Mouse (Mus musculus): ENCODE measurements around the gene Ttc28. TPM values are rescaled to one million over a fixed set of nuclear protein-coding genes. Genes with fewer than 3 reads are reported as not detected.

Gene Ttc28
- polyA plus RNA-seq, 2 experiments = 0.48 to 0.81 TPM

DNA sequence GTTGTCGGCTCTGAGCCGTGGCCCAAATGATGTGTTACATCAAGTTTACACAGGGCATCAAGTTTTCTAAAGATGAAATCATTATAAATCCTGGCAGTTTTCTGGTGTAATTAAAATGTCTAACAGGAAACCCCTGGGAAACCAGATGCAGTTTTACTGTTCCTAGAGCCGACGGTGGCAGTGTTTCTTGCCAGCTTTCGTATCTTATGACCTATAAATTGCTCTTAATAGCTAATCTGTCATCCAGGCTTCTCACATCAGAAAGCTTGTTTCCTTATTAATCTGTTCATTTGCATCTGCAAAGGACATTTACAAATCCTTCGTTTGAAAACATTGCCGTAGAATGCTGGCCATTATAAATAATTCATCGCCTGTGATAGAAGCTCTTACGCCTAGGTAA is 296.2 kb downstream of the Ttc28 start:
- H3K27ac ChIP-seq = no peak overlapping the region
- TF ChIP-seq CTCF (IDR thresholded peaks at IDR 0.05; ENCODE audit: low read depth) (no peak), EP300 (IDR thresholded peaks at IDR 0.05; ENCODE audit: low read depth) (no peak)
- H3K4me2 ChIP-seq (ENCODE audit: low read depth) = no peak overlapping the region
- no peaks in the 10 kb centered on the region for H3K9me3 ChIP-seq (ENCODE audit: control insufficient read depth, low read length)
- H3K27me3 ChIP-seq (ENCODE audit: control insufficient read depth, insufficient read depth, low read length) = no peaks in the 10 kb centered on the region
- H3K9ac ChIP-seq (replicated peaks) = no peak overlapping the region
- no peak for DNase-seq (ENCODE audit: low read depth in 3 of 3, low spot score in 3 of 3)
- WGBS (ENCODE audit: insufficient replicate concordance) = 84% methylated on average over 9 of the region's 9 CpGs
- H3K4me3 ChIP-seq (ENCODE audit: insufficient read depth in 1 of 2, low read depth in 2 of 2, low read length in 2 of 2) = no peak overlapping the region
- ATAC-seq (ENCODE audit: insufficient read depth) = no peak
- H3K4me1 ChIP-seq (replicated peaks; ENCODE audit: control insufficient read depth in 2 of 2, insufficient read depth in 2 of 2, low read length in 1 of 2) = 0 out of 4 replicates have a peak, but pooled peaks cover 0 to 4% of the 10 kb centered on the region in 2 experiments
- no peaks in the 10 kb centered on the region for H3K36me3 ChIP-seq (replicated peaks; ENCODE audit: control insufficient read depth, insufficient read depth, low read depth)

DNA sequence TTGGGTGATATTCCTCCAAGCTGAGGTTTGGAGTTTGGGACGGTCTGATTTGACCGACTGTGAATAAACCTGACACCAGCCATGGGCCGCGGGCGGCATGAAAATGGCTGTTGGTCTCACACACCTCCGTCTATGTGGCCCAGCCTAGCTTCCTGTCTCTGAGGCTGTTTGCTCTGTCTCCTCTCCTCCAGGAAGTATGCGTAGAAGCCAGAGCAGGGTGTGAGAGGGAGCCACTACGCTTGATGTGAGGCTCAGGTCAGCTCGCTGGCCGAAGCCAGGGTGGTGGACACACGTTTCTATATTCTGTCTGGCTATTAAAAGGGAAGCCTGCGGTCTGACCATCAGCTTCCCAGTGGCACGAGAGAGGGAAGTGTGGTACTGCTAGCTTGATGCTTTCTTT is 296.8 kb downstream of the Ttc28 start:
- Histone ChIP-seq H3K27me3 (ENCODE audit: control insufficient read depth, insufficient read depth, low read length) (no peaks in the 10 kb centered on the region), H3K36me3 (replicated peaks; ENCODE audit: control insufficient read depth, insufficient read depth, low read depth) (no peaks in the 10 kb centered on the region), H3K9me3 (ENCODE audit: control insufficient read depth, low read length) (no peaks in the 10 kb centered on the region), H3K27ac (no peak overlapping the region), H3K4me1 (replicated peaks; ENCODE audit: control insufficient read depth in 2 of 2, insufficient read depth in 2 of 2, low read length in 1 of 2) (0 out of 4 replicates have a peak, but pooled peaks cover 0 to 4% of the 10 kb centered on the region in 2 experiments), H3K4me3 (ENCODE audit: insufficient read depth in 1 of 2, low read depth in 2 of 2, low read length in 2 of 2) (no peak overlapping the region), H3K4me2 (ENCODE audit: low read depth) (no peak overlapping the region), H3K9ac (replicated peaks) (no peak overlapping the region)
- 66% methylated on average over 13 of the region's 13 CpGs for WGBS (ENCODE audit: insufficient replicate concordance)
- ATAC-seq (ENCODE audit: insufficient read depth) (no peak), DNase-seq (ENCODE audit: low read depth in 3 of 3, low spot score in 3 of 3) (no peak)
- TF ChIP-seq EP300 (IDR thresholded peaks at IDR 0.05; ENCODE audit: low read depth) (no peak), CTCF (IDR thresholded peaks at IDR 0.05; ENCODE audit: low read depth) (no peak)

DNA sequence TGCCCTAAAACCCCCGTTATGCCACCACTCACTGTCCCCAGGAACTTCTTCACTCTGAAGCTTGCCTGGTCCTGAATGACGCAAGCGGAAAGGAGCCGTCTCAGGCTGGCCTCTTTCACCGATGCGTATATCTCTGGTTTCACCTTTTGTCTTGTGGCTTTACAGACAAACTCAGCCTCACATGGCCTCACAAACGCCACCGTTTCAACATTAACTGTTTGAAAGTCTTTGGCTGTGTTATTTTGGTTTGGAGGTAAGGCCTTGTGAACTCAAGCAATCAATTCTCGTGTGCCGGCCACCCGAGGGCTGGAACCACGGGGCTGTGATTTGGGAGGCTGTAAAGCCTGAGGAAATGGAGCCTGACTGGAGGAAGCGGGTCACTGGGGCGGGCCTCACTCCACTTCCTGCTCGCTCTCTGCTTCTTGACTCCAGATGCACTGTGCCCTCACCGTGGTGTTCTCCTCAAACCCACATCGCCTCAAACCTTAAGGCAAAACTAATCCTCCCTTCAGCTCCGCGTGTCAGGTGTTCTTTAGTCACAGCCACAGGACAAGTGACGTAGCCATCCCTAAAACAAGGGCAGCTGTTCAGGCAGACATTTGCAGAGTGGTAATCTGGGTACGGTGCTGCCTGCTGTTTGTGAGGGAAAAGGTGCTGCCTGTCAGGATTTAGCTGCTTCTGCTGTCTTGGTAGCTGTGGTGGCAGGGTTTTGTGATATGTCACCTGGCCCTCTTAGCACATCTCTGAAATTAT is 298.9 kb downstream of the Ttc28 start:
- peak in 1 of 3 experiments; percentile 2 for DNase-seq (ENCODE audit: low read depth in 3 of 3, low spot score in 3 of 3)
- no peak overlapping the region for H3K9ac ChIP-seq (replicated peaks)

DNA sequence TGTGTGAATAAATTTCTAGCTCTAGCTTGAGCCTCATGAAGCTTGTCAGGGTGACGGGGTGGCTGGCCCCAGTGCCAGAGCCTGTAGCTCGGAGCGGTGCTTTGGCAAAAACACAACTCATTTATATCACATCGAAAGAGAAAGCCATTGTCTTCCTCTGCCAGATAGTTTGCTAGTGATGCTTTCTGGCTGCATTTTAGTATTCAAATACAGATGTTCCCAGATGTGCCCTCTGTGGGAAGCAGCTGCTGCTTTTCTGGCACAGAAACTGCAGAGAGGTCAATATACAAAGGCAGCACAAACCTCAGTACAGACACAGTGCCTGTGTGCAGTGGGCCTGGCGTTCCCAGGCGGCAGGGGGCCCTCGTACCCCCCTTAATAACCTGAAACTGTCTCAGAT is 300.0 kb downstream of the Ttc28 start:
- H3K4me2 ChIP-seq (ENCODE audit: low read depth) = no peak overlapping the region
- no peak overlapping the region for H3K9ac ChIP-seq (replicated peaks)
- no peaks in the 10 kb centered on the region for H3K27me3 ChIP-seq (ENCODE audit: control insufficient read depth, insufficient read depth, low read length)
- H3K27ac ChIP-seq = no peak overlapping the region
- TF ChIP-seq CTCF (IDR thresholded peaks at IDR 0.05; ENCODE audit: low read depth) (no peak), EP300 (IDR thresholded peaks at IDR 0.05; ENCODE audit: low read depth) (no peak)
- H3K9me3 ChIP-seq (ENCODE audit: control insufficient read depth, low read length) = no peaks in the 10 kb centered on the region
- H3K4me1 ChIP-seq (replicated peaks; ENCODE audit: control insufficient read depth in 2 of 2, insufficient read depth in 2 of 2, low read length in 1 of 2) = 0 out of 4 replicates have a peak, but pooled peaks cover 0 to 4% of the 10 kb centered on the region in 2 experiments
- DNase-seq (ENCODE audit: low read depth in 3 of 3, low spot score in 3 of 3) = no peak
- H3K4me3 ChIP-seq (ENCODE audit: insufficient read depth in 1 of 2, low read depth in 2 of 2, low read length in 2 of 2) = no peak overlapping the region
- WGBS (ENCODE audit: insufficient replicate concordance) = 72% methylated on average over 7 of the region's 7 CpGs
- no peak for ATAC-seq (ENCODE audit: insufficient read depth)
- no peaks in the 10 kb centered on the region for H3K36me3 ChIP-seq (replicated peaks; ENCODE audit: control insufficient read depth, insufficient read depth, low read depth)

More for the DNA sequence above, 298.9 kb downstream of the Ttc28 start:
- Histone ChIP-seq H3K4me1 (replicated peaks; ENCODE audit: control insufficient read depth in 2 of 2, insufficient read depth in 2 of 2, low read length in 1 of 2) (0 out of 4 replicates have a peak, but pooled peaks cover 0 to 4% of the 10 kb centered on the region in 2 experiments), H3K4me3 (ENCODE audit: insufficient read depth in 1 of 2, low read depth in 2 of 2, low read length in 2 of 2) (peak overlapping the region in 1 of 2 experiments; percentile 18; a peak in 1 of 4 replicates), H3K36me3 (replicated peaks; ENCODE audit: control insufficient read depth, insufficient read depth, low read depth) (no peaks in the 10 kb centered on the region), H3K27ac (no peak overlapping the region), H3K9me3 (ENCODE audit: control insufficient read depth, low read length) (no peaks in the 10 kb centered on the region), H3K27me3 (ENCODE audit: control insufficient read depth, insufficient read depth, low read length) (no peaks in the 10 kb centered on the region), H3K4me2 (ENCODE audit: low read depth) (peak overlapping the region; percentile 11; the same call in 1 of the 2 replicates)
- TF ChIP-seq EP300 (IDR thresholded peaks at IDR 0.05; ENCODE audit: low read depth) (no peak), CTCF (IDR thresholded peaks at IDR 0.05; ENCODE audit: low read depth) (no peak)
- no peak for ATAC-seq (ENCODE audit: insufficient read depth)
- 15% methylated on average over 21 of the region's 21 CpGs for WGBS (ENCODE audit: insufficient replicate concordance)
